Mouse (Mus musculus) forebrain, postnatal 0 days (tissue): ENCODE results near the gene Dxo. TPM values are rescaled to one million over a fixed set of nuclear protein-coding genes. Genes with fewer than 3 reads are reported as not detected.
A peak's percentile ranks its signal among the peaks of the same experiment; 100 is the strongest.
"Not testable (repeated sequence)": the region's sequence is repeated elsewhere in the genome, so short reads cannot be mapped to it uniquely, and the experiment has no call there.

Experiments
- ATAC-seq: fragments of 200-750 bp; cut with Nextera tagmentation; 2 replicates; pipeline ENCODE4 v1.8.0; 2017; ENCODE audit warnings: mild to moderate bottlenecking, moderate library complexity
- DNase-seq: peaks from one replicate; pipeline ENCODE4 v3.0.0-alpha.2; 2015
- H3K27ac ChIP-seq: fragments of 300-500 bp; sonication (generic); 2 replicates; pipeline ENCODE4 v1.5.1; 2014; ENCODE audit warnings: low read depth, mild to moderate bottlenecking, antibody characterized with exemption, low read length, moderate library complexity, mixed read lengths
- H3K27me3 ChIP-seq: fragments of 300-500 bp; sonication (generic); 2 replicates; pipeline ENCODE4 v1.6.1; 2014; ENCODE audit warnings: mild to moderate bottlenecking, low read length, mixed read lengths; ENCODE audit not compliant: insufficient read depth
- H3K36me3 ChIP-seq: fragments of 300-500 bp; sonication (generic); 2 replicates; pipeline ENCODE4 v1.6.1; 2014; ENCODE audit warnings: mild to moderate bottlenecking, moderate library complexity; ENCODE audit not compliant: insufficient read depth
- H3K4me1 ChIP-seq: fragments of 300-500 bp; sonication (generic); 2 replicates; pipeline ENCODE4 v1.6.1; 2014; ENCODE audit warnings: antibody characterized with exemption; ENCODE audit not compliant: insufficient read depth
- H3K4me2 ChIP-seq: fragments of 300-500 bp; sonication (generic); 2 replicates; pipeline ENCODE4 v1.6.1; 2014; ENCODE audit warnings: low read depth, mild to moderate bottlenecking, moderate library complexity
- H3K4me3 ChIP-seq: fragments of 300-500 bp; sonication (generic); 2 replicates; pipeline ENCODE4 v1.5.1; 2014; ENCODE audit warnings: low read depth, low read length, mixed read lengths
- H3K9ac ChIP-seq: fragments of 300-500 bp; sonication (generic); 2 replicates; pipeline ENCODE4 v1.6.1; 2014; ENCODE audit warnings: mild to moderate bottlenecking
- H3K9me3 ChIP-seq: fragments of 300-500 bp; sonication (generic); 2 replicates; pipeline ENCODE4 v1.6.1; 2016; ENCODE audit warnings: low read length
- CTCF ChIP-seq: sonication (generic); IDR thresholded peaks from 2 replicates; pipeline ENCODE4 v1.5.1; 2016; ENCODE audit warnings: antibody characterized with exemption, control low read depth, low read depth
- WGBS: fragments of 180-500 bp; shearing (Covaris S2); extraction: QIAGEN DNeasy Blood & Tissue Kit; methylation state at CpG from one replicate; pipeline ENCODE4 v1.1.7; 2014; 5-methylcytosine and 5-hydroxymethylcytosine counted together
- polyA plus RNA-seq: library from polyadenylated mRNA; unstranded; fragments of >200 nt; fragmentation: Nextera tagmentation; extraction: Ambion mirVana; gene quantifications from 2 replicates; pipeline ENCODE4 v1.2.1, GENCODE M21; 2015
- total RNA-seq: library from RNA; depleted of rRNA; stranded (reverse); fragments of >200 nt; gene quantifications from 2 replicates; pipeline ENCODE4 v1.2.3, GENCODE M21; 2014

The Dxo gene
- total and polyA plus RNA-seq, 2 experiments from 2014 or later: 40.0 to 57.8 TPM

- no peak overlapping the region for H3K9ac ChIP-seq
- ATAC-seq (no peak), DNase-seq (no peak)
- no peaks in the 10 kb centered on the region for H3K27me3 ChIP-seq
- H3K4me1 ChIP-seq: no peaks in the 10 kb centered on the region
- WGBS: 64% methylated on average over 3 of the region's 3 CpGs
- no peaks in the 10 kb centered on the region for H3K36me3 ChIP-seq
- 0 out of 2 replicates have a peak, but pooled peaks cover 4% of the 10 kb centered on the region for H3K9me3 ChIP-seq
- TF ChIP-seq CTCF: no peak
- H3K4me2 ChIP-seq: no peak overlapping the region
- no peak overlapping the region for H3K4me3 ChIP-seq
- no peak overlapping the region for H3K27ac ChIP-seq
Measured at GRCm38 (mm10) chr17:34807176-34807575, 29.6 kb upstream of the Dxo start.

DNA sequence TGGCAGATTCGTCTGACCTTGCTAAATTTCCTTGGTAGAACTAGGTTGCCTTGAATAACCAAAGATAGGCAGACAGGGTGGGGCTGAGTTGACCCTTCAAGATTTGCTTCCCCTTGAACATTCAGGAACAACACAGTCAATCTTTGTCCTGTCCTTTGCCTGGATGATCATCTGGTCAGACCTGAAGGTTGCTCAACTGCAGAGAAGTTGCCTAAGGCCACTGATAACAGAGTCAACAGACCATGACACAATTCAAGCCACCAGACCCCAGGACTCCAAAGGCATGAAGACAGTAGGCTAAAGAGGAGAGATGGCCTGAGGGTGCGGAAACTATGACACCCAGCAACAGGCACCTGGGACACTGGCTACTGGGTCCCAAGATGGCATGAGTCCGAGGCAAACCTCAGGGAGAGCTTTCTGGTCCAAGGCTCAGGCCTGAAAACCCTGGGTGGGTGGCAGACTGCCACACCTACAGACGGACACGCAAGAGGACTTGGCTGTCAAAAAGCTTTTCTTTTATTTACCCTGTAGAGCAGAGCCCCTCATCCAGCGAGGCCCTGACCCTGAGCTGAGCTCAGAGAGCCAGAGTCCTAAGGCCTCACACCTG, 28.1 kb upstream of the Dxo start:
- H3K36me3 ChIP-seq: no peaks in the 10 kb centered on the region
- no peak for TF ChIP-seq CTCF
- no peak for ATAC-seq
- 0 out of 2 replicates have a peak, but pooled peaks cover 4% of the 10 kb centered on the region for H3K9me3 ChIP-seq
- DNase-seq: no peak
- no peaks in the 10 kb centered on the region for H3K4me1 ChIP-seq
- WGBS: 83% methylated on average over 6 of the region's 6 CpGs
- no peak overlapping the region for H3K9ac ChIP-seq
- H3K27ac ChIP-seq: no peak overlapping the region
- H3K4me2 ChIP-seq: no peak overlapping the region
- H3K27me3 ChIP-seq: no peaks in the 10 kb centered on the region
- no peak overlapping the region for H3K4me3 ChIP-seq

DNA sequence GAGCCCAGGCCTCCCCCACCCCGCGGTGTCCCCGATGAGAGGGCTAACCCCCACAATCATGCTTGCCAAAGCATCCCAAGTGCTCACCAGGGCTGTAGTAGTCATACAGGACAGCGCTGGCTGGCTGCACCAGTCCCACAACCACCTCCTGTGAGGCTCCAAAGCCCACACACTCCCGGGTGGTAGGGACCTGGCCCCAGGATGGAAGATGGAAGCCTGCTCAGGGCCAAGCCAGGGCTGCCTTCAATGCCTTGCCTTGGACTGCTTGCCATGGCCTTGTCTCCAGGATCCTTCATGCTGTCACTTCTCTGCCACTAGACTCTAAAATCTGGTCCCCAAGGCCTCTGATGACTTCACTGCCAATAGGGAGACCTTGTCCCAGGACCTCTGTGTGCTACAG, 26.4 kb upstream of the Dxo start:
- not testable (repeated sequence) for H3K4me1 ChIP-seq, H3K27me3 ChIP-seq, H3K4me3 ChIP-seq, H3K9me3 ChIP-seq, H3K4me2 ChIP-seq, H3K36me3 ChIP-seq, H3K27ac ChIP-seq, ATAC-seq, DNase-seq, H3K9ac ChIP-seq
- 84% methylated on average over 5 of the region's 5 CpGs for WGBS

- not testable (repeated sequence) for H3K9ac ChIP-seq, H3K4me1 ChIP-seq, DNase-seq, H3K4me2 ChIP-seq, H3K27ac ChIP-seq, H3K4me3 ChIP-seq, H3K27me3 ChIP-seq, H3K9me3 ChIP-seq, H3K36me3 ChIP-seq, ATAC-seq
- WGBS: 88% methylated on average over 6 of the region's 8 CpGs
Measured at GRCm38 (mm10) chr17:34810811-34811210, 26.0 kb upstream of the Dxo start.

- no peaks in the 10 kb centered on the region for H3K4me1 ChIP-seq
- H3K9me3 ChIP-seq: no peaks in the 10 kb centered on the region
- no peak overlapping the region for H3K27ac ChIP-seq
- no peaks in the 10 kb centered on the region for H3K36me3 ChIP-seq
- H3K4me2 ChIP-seq: no peak overlapping the region
- TF ChIP-seq CTCF: no peak
- H3K4me3 ChIP-seq: no peak overlapping the region
- WGBS: 73% methylated on average over 15 of the region's 15 CpGs
- no peaks in the 10 kb centered on the region for H3K27me3 ChIP-seq
- no peak for ATAC-seq
- DNase-seq: no peak
- no peak overlapping the region for H3K9ac ChIP-seq
Measured at GRCm38 (mm10) chr17:34811275-34811674, 25.5 kb upstream of the Dxo start.

DNA sequence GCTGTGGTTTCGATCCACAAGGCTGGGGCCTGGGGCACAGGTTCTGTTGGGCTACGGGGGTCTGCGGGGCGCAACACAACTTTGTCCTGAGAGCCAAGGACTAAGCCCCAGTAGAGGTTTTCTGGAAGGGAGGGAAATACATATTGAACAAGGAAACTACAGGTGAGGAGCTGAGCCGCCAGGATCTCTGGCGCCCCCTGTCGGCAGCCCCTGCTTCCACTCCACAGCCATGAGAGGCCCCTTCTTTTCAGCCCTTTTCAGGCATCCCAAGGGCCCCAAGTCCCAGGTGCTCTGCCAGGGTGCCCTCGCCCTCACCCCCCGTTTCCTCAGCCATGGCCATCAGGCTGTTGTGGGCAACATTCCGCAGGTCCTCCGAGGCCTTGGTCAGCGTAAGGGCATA, 23.1 kb upstream of the Dxo start:
- H3K36me3 ChIP-seq, H3K4me3 ChIP-seq, H3K27me3 ChIP-seq, H3K4me1 ChIP-seq, H3K9me3 ChIP-seq, H3K9ac ChIP-seq, H3K27ac ChIP-seq, H3K4me2 ChIP-seq, ATAC-seq: not testable (repeated sequence)
- peak; percentile 65 for TF ChIP-seq CTCF
- WGBS: 66% methylated on average over 12 of the region's 12 CpGs
- DNase-seq: peak; percentile 15

DNA sequence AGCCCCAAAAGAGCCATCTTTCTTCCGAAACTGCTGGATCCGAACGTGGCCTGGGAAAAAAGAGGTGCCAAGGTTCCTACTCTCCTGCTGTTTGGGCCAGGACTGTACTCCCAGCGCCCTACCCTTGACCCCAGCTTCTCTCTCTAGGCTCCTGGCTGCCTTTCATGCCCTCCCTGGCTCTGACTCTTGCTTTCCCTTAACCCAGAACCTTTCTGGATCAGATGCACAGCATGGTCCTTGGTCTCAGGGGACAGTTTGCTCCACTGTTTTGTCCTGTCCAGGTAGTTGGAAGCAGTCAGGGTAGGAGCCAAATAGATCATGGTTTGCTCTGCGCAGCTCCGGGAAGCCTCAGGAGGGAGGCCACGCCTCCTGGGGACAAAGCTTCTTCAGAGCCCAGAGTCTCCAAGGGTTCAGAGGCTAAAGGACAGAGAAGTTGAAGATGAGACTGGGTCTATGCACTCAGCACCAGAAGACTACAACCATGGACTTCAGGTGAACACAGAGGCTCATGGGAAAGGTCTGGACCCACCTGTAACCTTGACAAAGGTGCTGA, 21.9 kb upstream of the Dxo start:
- H3K4me3 ChIP-seq: no peak overlapping the region
- no peaks in the 10 kb centered on the region for H3K27me3 ChIP-seq
- ATAC-seq (no peak), DNase-seq (no peak)
- 77% methylated on average over 7 of the region's 7 CpGs for WGBS
- no peaks in the 10 kb centered on the region for H3K9me3 ChIP-seq
- H3K4me1 ChIP-seq: no peaks in the 10 kb centered on the region
- no peaks in the 10 kb centered on the region for H3K36me3 ChIP-seq
- TF ChIP-seq CTCF: no peak
- no peak overlapping the region for H3K27ac ChIP-seq
- H3K4me2 ChIP-seq: no peak overlapping the region
- H3K9ac ChIP-seq: no peak overlapping the region

DNA sequence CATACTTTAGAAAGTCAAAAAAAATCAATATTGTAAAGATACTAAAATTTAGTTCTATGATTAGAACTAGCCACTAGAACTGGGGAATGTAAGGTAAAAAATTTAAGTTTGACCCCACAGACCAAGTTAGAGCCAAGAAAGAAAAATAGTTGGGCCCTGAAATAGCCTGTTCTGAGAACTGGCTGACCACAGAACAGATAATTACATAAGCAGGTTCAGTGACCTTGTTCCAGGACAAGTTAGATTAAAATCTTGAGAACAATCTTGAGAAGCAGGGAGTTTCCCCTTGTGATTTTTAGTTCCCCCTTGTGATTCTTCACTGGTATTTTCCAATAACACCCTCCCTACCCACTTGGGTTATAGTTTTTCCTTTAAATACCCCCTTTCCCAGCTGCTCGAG, 6.0 kb upstream of the Dxo start:
- H3K36me3 ChIP-seq: peaks cover 63% of the 10 kb centered on the region
- 100% methylated on average over 1 of the region's 1 CpGs for WGBS
- ATAC-seq: not testable (repeated sequence)

More for the DNA sequence above, 6.0 kb upstream of the Dxo start:
- not testable (repeated sequence) for H3K9ac ChIP-seq, H3K9me3 ChIP-seq, H3K4me3 ChIP-seq, H3K27me3 ChIP-seq, DNase-seq, H3K27ac ChIP-seq, H3K4me1 ChIP-seq, H3K4me2 ChIP-seq
